Mouse (Mus musculus): Measurements from ENCODE around the gene Gm26566.

The Gm26566 gene

GRCm38 (mm10) chr4:88721791-88722721, at the start of gene Gm26566, which contains the start of gene Klhl9:
TSS of gene Gm26566 (plus strand) at chr4:88721805.
TSS of gene Klhl9 (minus strand) at chr4:88722465.
- in situ Hi-C loops (cut with MboI; ENCODE audit: low sequenced_read_pairs), result no loop called here

- in situ Hi-C loops (cut with MboI; ENCODE audit: low sequenced_read_pairs), result no loop called here
These were observed 44.8 kb upstream of the Gm26566 start, which contains the start of gene Ifna16 for GRCm38 (mm10) chr4:88676824-88677223. TSS of gene Ifna16 (minus strand) at chr4:88676924.

- in situ Hi-C loops (cut with MboI; ENCODE audit: low sequenced_read_pairs), result no loop called here
These were observed 41.2 kb upstream of the Gm26566 start for GRCm38 (mm10) chr4:88680362-88680761.

GRCm38 (mm10) chr4:88681353-88681752, 40.3 kb upstream of the Gm26566 start:
- in situ Hi-C loops (cut with MboI; ENCODE audit: low sequenced_read_pairs), result no loop called here

GRCm38 (mm10) chr4:88683812-88684211, 37.8 kb upstream of the Gm26566 start, which contains the start of gene Ifna2:
TSS of gene Ifna2 (minus strand) at chr4:88683912.
- in situ Hi-C loops (cut with MboI; ENCODE audit: low sequenced_read_pairs), result no loop called here

- in situ Hi-C loops (cut with MboI; ENCODE audit: low sequenced_read_pairs), result no loop called here
These were observed 30.3 kb upstream of the Gm26566 start, which contains the start of gene Ifnab for GRCm38 (mm10) chr4:88691259-88691658. TSS of gene Ifnab (minus strand) at chr4:88691359.

GRCm38 (mm10) chr4:88692537-88692936, 29.1 kb upstream of the Gm26566 start:
- in situ Hi-C loops (cut with MboI; ENCODE audit: low sequenced_read_pairs), result no loop called here

- in situ Hi-C loops (cut with MboI; ENCODE audit: low sequenced_read_pairs), result no loop called here
These were observed 28.2 kb upstream of the Gm26566 start for GRCm38 (mm10) chr4:88693392-88693791.

- in situ Hi-C loops (cut with MboI; ENCODE audit: low sequenced_read_pairs), result no loop called here
These were observed 25.2 kb upstream of the Gm26566 start for GRCm38 (mm10) chr4:88696237-88696884.

- in situ Hi-C loops (cut with MboI; ENCODE audit: low sequenced_read_pairs), result no loop called here
These were observed 24.5 kb upstream of the Gm26566 start for GRCm38 (mm10) chr4:88697108-88697507.

GRCm38 (mm10) chr4:88697753-88698152, 23.9 kb upstream of the Gm26566 start:
- in situ Hi-C loops (cut with MboI; ENCODE audit: low sequenced_read_pairs), result no loop called here

- in situ Hi-C loops (cut with MboI; ENCODE audit: low sequenced_read_pairs), result no loop called here
These were observed 22.8 kb upstream of the Gm26566 start for GRCm38 (mm10) chr4:88698781-88699180.

GRCm38 (mm10) chr4:88699301-88699700, 22.3 kb upstream of the Gm26566 start:
- in situ Hi-C loops (cut with MboI; ENCODE audit: low sequenced_read_pairs), result no loop called here

- in situ Hi-C loops (cut with MboI; ENCODE audit: low sequenced_read_pairs), result no loop called here
These were observed 15.7 kb upstream of the Gm26566 start for GRCm38 (mm10) chr4:88705924-88706323.

GRCm38 (mm10) chr4:88707128-88707826, 14.3 kb upstream of the Gm26566 start:
- in situ Hi-C loops (cut with MboI; ENCODE audit: low sequenced_read_pairs), result no loop called here

- in situ Hi-C loops (cut with MboI; ENCODE audit: low sequenced_read_pairs), result no loop called here
These were observed 7.3 kb upstream of the Gm26566 start for GRCm38 (mm10) chr4:88714281-88714680.

GRCm38 (mm10) chr4:88715059-88715458, 6.5 kb upstream of the Gm26566 start:
- in situ Hi-C loops (cut with MboI; ENCODE audit: low sequenced_read_pairs), result no loop called here

- in situ Hi-C loops (cut with MboI; ENCODE audit: low sequenced_read_pairs), result no loop called here
These were observed 2.9 kb upstream of the Gm26566 start for GRCm38 (mm10) chr4:88718715-88719114.

GRCm38 (mm10) chr4:88723497-88724090, 2.0 kb downstream of the Gm26566 start:
- in situ Hi-C loops (cut with MboI; ENCODE audit: low sequenced_read_pairs), result no loop called here

GRCm38 (mm10) chr4:88726727-88727126, 5.1 kb downstream of the Gm26566 start:
- in situ Hi-C loops (cut with MboI; ENCODE audit: low sequenced_read_pairs), result no loop called here

- in situ Hi-C loops (cut with MboI; ENCODE audit: low sequenced_read_pairs), result no loop called here
These were observed 5.7 kb downstream of the Gm26566 start for GRCm38 (mm10) chr4:88727324-88727723.

Data from CH12F3 (cell line).